Mouse (Mus musculus) neural tube, embryonic 10.5 days (tissue): Measurements from ENCODE around the gene Cfap61.

Experiments used
- DNase-seq: peaks from one replicate; pipeline ENCODE4 v3.0.0-alpha.2; 2017; ENCODE audit warnings: low spot score; ENCODE audit errors: extremely low spot score

Gene Cfap61

GRCm38 (mm10) chr2:146083326-146083871 is 148.8 kb downstream of the Cfap61 start:
- DNase-seq = no peak

- DNase-seq = no peak
Measured at GRCm38 (mm10) chr2:146087411-146087810, 152.8 kb downstream of the Cfap61 start.

- no peak for DNase-seq
Measured at GRCm38 (mm10) chr2:146089157-146089692, 154.6 kb downstream of the Cfap61 start.

DNA sequence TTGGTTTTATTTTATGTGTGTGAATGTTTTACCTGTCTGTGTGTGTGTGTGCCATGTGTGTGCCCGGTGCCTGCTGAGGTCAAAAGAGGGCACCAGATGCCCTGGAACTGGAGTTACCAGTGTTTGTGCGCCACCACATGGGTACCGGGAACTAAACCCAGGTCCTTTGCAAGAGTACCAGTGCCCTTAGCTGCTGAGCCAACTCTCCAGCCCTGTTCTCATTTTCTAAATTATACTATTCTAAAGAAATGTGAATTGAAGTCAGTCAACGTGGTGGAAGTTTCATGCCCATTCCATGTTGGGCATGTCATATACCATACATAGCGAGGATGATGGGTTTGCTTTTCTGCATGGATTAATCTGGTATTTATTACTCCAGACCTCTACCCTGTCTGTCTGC is 162.9 kb downstream of the Cfap61 start:
- no peak for DNase-seq

- no peak for DNase-seq
Measured at GRCm38 (mm10) chr2:146098853-146099717, 164.5 kb downstream of the Cfap61 start.

GRCm38 (mm10) chr2:146099838-146100237 is 165.3 kb downstream of the Cfap61 start:
- no peak for DNase-seq

DNA sequence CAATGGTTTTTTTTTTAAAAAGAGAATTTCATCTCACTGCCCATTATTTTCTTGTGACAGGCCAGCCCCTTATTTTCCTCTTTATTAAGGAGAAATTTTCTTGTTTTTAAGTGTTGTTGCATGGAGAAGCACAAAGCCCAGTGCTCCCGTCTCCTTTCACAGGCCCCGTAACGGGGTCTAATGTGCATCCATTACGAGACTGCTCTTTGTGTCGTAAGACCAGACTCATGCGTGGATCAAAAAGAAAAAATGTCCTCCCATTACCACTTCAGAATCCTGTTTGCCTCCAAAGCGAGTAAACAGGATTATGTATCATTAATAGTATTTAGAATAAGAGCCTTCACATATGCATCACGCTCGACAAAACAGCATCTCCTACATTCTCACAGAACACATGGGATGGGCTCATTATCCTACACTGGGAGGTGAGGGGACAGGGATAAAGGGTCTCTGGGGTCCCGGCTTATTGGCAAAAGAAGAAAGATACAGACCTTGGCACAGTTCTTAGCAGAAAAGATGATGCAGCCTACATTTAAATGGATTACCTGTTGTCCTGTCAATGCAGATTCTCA is 166.0 kb downstream of the Cfap61 start:
- no peak for DNase-seq

DNA sequence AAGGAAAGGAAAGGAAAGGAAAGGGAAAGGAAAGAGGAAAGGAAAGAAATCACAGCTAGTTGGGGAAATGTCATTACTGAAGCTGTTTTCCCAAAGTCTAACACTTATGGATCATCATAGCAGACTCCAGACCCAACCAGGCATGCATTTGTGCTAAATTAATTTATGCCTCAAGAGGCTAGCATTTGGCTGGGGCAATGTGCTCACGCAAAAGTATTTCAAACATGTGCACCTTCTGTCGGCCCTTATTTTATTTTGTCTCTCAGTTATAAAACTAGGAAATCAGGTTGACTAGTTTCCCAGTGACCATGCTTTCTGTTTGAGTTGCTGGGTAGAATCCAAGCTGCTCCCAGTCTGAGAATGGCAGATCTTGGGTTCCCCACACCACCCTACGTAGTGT is 168.0 kb downstream of the Cfap61 start:
- DNase-seq = no peak

DNA sequence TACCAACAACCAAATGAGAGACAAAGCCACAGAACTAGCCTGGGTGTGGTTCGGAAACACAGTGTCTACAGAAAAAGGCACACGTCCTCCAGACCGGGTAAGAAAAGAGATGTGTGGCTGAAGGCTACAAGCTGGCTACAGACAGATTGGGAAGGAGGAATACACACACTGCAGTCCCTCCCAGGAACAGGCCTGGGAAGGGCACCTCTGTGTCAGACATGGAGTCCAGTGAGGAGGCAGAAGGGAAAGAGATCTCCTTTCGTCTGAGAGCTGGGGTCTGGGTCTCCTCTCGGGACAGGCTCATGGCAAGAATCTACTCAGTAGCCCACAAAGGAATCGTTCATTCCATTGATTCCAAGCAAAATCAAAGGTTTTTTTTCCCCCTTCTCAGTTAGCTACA is 170.8 kb downstream of the Cfap61 start:
- DNase-seq = no peak

DNA sequence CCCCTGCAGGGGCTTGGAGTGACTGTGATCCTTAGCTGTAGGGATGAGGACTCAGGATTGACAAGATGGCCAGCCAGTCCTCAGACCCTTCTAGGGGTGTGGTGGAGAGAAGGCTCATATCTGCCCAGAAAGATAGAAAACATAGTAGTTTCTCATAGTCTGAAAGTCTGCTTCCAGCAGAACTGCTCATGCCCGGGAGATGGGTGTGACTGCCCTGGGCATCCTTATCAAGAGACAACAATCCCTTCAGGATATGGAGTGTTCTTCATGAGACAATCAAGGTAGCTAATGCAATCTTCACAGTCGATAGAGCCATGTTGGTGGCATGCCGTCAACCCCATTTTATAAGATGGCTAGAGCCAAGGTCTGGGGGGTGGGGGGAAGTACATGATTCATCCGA is 173.4 kb downstream of the Cfap61 start:
- DNase-seq = no peak

GRCm38 (mm10) chr2:146109921-146110320 is 175.3 kb downstream of the Cfap61 start:
- no peak for DNase-seq

- DNase-seq = no peak
Measured at GRCm38 (mm10) chr2:146116282-146116681, 181.7 kb downstream of the Cfap61 start.

DNA sequence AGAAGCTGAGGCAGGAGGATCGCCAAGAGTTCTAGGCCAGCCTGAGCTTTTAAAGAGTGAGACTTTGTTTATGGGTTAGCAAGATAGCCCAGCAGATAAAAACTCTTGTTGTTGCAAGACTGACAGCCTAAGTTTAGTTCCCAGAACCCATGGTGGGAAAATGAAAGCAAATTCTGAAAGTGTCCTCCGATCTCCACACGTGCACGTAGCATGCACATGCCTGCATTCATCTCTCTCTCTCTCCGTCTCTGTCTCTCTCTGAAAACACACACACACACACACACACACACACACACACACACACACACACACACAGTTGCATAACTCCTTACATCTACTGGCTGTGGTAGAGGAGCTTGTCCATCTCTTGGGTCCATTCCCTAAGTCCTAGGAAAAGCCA is 182.1 kb downstream of the Cfap61 start:
- no peak for DNase-seq

- DNase-seq = peak; percentile 55
Measured at GRCm38 (mm10) chr2:146117191-146117914, 182.8 kb downstream of the Cfap61 start.

- peak; percentile 49 for DNase-seq
Measured at GRCm38 (mm10) chr2:146117915-146118403, 183.4 kb downstream of the Cfap61 start.

DNA sequence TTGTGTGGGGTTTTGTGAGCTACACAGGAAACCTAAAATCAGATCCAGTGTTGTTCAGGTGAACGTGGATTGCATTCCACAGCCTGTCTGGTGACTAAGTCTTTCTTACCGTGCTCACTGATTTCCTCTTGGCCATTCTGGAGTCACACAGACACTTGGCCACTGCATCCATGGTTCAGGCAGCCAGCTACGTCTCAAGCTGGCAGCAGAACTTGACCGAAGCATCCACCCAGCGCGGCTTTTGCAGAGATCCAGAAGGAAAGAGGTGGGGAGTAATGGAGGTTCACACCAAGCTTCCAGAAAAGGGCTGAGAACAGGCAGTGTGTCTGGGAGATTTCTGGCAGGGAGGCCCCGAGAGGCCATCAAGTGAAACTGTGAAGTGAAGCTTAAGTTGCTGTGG is 187.0 kb downstream of the Cfap61 start:
- DNase-seq = no peak

DNA sequence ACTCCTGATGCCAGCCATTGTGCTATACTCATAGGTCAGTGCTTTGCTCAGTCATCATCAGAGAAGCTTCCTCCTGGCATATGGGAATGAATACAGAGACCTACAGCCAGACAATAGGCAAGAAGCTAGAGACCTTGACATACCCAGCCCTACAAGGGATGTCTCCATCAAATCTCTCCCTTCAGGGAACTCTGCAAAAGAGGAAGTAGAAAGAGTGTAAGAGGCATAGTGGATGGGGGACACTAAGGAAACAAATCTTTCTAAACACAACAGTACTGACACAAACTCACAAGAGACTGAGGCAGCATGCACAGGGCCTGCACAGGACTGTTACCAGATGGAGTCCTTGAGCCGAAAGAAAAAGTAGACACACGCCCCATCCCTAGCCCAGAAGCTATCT is 190.5 kb downstream of the Cfap61 start:
- no peak for DNase-seq

GRCm38 (mm10) chr2:146128622-146129021 is 194.0 kb downstream of the Cfap61 start:
- DNase-seq = no peak

- no peak for DNase-seq
Measured at GRCm38 (mm10) chr2:146130514-146130913, 195.9 kb downstream of the Cfap61 start.

DNA sequence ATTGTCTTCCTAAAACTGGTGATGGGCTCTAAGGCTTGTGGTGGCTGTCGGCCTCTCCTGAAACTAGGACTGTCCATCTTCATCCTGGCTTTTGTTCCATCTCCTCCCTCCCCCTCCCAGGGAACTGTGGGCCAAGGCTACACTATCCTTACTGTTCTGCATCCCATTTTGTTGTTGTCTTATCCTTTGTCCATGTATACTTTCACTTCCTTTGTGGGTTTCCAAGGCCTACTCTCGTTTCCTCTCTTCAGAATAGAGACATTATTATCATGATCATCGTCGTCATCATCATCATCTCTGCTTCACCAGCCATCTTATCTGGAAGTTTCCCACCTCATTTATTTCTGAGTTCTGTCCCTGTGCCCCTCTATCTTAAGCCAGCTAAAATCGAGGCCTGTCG is 199.7 kb downstream of the Cfap61 start:
- DNase-seq = no peak

- peak; percentile 8 for DNase-seq
Measured at GRCm38 (mm10) chr2:146140711-146141110, 206.1 kb downstream of the Cfap61 start.

DNA sequence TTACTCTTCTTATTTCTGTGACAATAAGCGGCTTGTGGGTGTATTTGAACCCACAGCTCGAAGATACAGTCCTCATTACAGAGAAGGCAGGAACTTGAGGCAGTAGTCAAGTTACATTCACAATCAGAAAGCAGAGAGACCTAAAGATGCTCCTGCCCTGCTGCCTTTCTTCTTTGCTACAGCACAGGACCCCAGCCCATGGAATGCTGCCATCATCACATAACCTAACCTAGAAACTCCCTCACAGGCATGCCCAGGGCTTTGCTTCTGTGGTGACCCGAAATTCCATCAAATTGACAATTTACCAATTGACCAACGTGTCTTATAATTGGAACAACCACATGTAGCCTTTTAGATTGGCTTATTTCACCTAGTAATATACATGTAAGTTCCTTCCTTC is 212.7 kb downstream of the Cfap61 start:
- DNase-seq = no peak
